Mouse (Mus musculus) lung, postnatal 14 days (tissue): Measurements from ENCODE around the gene Sec14l1.

Source experiments
- DNase-seq: peaks from one replicate; pipeline ENCODE4 v3.0.0; 2021

Sec14l1 gene

GRCm38 (mm10) chr11:117088271-117088991 lies 26.5 kb upstream of the Sec14l1 start:
- no peak for DNase-seq

- no peak for DNase-seq
These were observed 25.1 kb upstream of the Sec14l1 start for GRCm38 (mm10) chr11:117089673-117090419.

GRCm38 (mm10) chr11:117091406-117091805 lies 23.6 kb upstream of the Sec14l1 start:
- no peak for DNase-seq

GRCm38 (mm10) chr11:117091845-117092244 lies 23.1 kb upstream of the Sec14l1 start:
- no peak for DNase-seq

GRCm38 (mm10) chr11:117092711-117093110 lies 22.3 kb upstream of the Sec14l1 start:
- DNase-seq = no peak

GRCm38 (mm10) chr11:117093900-117094552 lies 20.9 kb upstream of the Sec14l1 start:
- peak; percentile 70 for DNase-seq

- no peak for DNase-seq
These were observed 20.3 kb upstream of the Sec14l1 start for GRCm38 (mm10) chr11:117094646-117095045.

- no peak for DNase-seq
These were observed 17.9 kb upstream of the Sec14l1 start for GRCm38 (mm10) chr11:117097021-117097420.

- no peak for DNase-seq
These were observed 16.8 kb upstream of the Sec14l1 start for GRCm38 (mm10) chr11:117098155-117098554.

- no peak for DNase-seq
These were observed 16.2 kb upstream of the Sec14l1 start for GRCm38 (mm10) chr11:117098784-117099183.

- no peak for DNase-seq
These were observed 15.6 kb upstream of the Sec14l1 start for GRCm38 (mm10) chr11:117099372-117099771.

- DNase-seq = peak; percentile 53
These were observed 13.5 kb upstream of the Sec14l1 start for GRCm38 (mm10) chr11:117101351-117101921.

GRCm38 (mm10) chr11:117101925-117102717 lies 12.8 kb upstream of the Sec14l1 start:
- DNase-seq = peak; percentile 21

GRCm38 (mm10) chr11:117103523-117103922 lies 11.4 kb upstream of the Sec14l1 start:
- peak; percentile 73 for DNase-seq

- DNase-seq = no peak
These were observed 10.8 kb upstream of the Sec14l1 start for GRCm38 (mm10) chr11:117104044-117104757.

- no peak for DNase-seq
These were observed 9.7 kb upstream of the Sec14l1 start for GRCm38 (mm10) chr11:117105315-117105714.

GRCm38 (mm10) chr11:117105850-117106249 lies 9.1 kb upstream of the Sec14l1 start:
- no peak for DNase-seq

- DNase-seq = no peak
These were observed 8.2 kb upstream of the Sec14l1 start for GRCm38 (mm10) chr11:117106633-117107334.

- DNase-seq = no peak
These were observed 7.1 kb upstream of the Sec14l1 start for GRCm38 (mm10) chr11:117107837-117108236.

- peak; percentile 93 for DNase-seq
These were observed 6.4 kb upstream of the Sec14l1 start for GRCm38 (mm10) chr11:117108595-117108994.
